Mouse (Mus musculus) embryonic facial prominence, embryonic 13.5 days (tissue): ENCODE results near the gene Rbm47. TPM values are rescaled to one million over a fixed set of nuclear protein-coding genes. Genes with fewer than 3 reads are reported as not detected.
"Not testable (repeated sequence)": the region's sequence is repeated elsewhere in the genome, so short reads cannot be mapped to it uniquely, and the experiment has no call there.

ENCODE experiments used
- ATAC-seq: fragments of 200-750 bp; cut with Nextera tagmentation; 2 replicates; pipeline ENCODE4 v1.8.0; 2017; ENCODE audit warnings: low read depth; ENCODE audit not compliant: insufficient number of reproducible peaks, insufficient read depth, low FRiP score, low TSS enrichment
- H3K27ac ChIP-seq: fragments of 300-500 bp; sonication (generic); 2 replicates; pipeline ENCODE4 v1.5.1; 2015; ENCODE audit warnings: moderate library complexity, mild to moderate bottlenecking, inconsistent platforms
- H3K27me3 ChIP-seq: fragments of 300-500 bp; sonication (generic); 2 replicates; pipeline ENCODE4 v1.6.1; 2015; ENCODE audit warnings: mild to moderate bottlenecking, inconsistent platforms
- H3K36me3 ChIP-seq: fragments of 300-500 bp; sonication (generic); 2 replicates; pipeline ENCODE4 v1.6.1; 2015; ENCODE audit warnings: mild to moderate bottlenecking, inconsistent platforms
- H3K4me1 ChIP-seq: fragments of 300-500 bp; sonication (generic); 2 replicates; pipeline ENCODE4 v1.6.1; 2015; ENCODE audit warnings: inconsistent platforms
- H3K4me2 ChIP-seq: fragments of 300-500 bp; sonication (generic); 2 replicates; pipeline ENCODE4 v1.6.1; 2015; ENCODE audit warnings: moderate library complexity, mild to moderate bottlenecking, inconsistent platforms
- H3K4me3 ChIP-seq: fragments of 300-500 bp; sonication (generic); 2 replicates; pipeline ENCODE4 v1.5.1; 2015; ENCODE audit warnings: mild to moderate bottlenecking, inconsistent platforms
- H3K9ac ChIP-seq: fragments of 300-500 bp; sonication (generic); 2 replicates; pipeline ENCODE4 v1.6.1; 2015; ENCODE audit warnings: mild to moderate bottlenecking, inconsistent platforms
- H3K9me3 ChIP-seq: fragments of 300-500 bp; sonication (generic); 2 replicates; pipeline ENCODE4 v1.6.1; 2016; ENCODE audit warnings: inconsistent platforms
- WGBS: fragments of 180-500 bp; shearing (Covaris S2); methylation state at CpG from one replicate; pipeline ENCODE4 v1.1.7; 2015; ENCODE audit warnings: mixed read lengths; 5-methylcytosine and 5-hydroxymethylcytosine counted together
- polyA plus RNA-seq: library from polyadenylated mRNA; unstranded; fragments of >200 nt; fragmentation: Nextera tagmentation; extraction: Ambion mirVana; gene quantifications from 2 replicates; pipeline ENCODE4 v1.2.1, GENCODE M21; 2015

Rbm47 gene
- polyA plus RNA-seq, 1 experiment from 2014 or later: 6.8 TPM

GRCm38 (mm10) chr5:66191185-66191503, 18.2 kb upstream of the Rbm47 start:
- ATAC-seq: no peak
- Histone ChIP-seq H3K9ac (no peak overlapping the region), H3K4me2 (no peak overlapping the region), H3K36me3 (no peaks in the 10 kb centered on the region), H3K27me3 (no peaks in the 10 kb centered on the region), H3K27ac (no peak overlapping the region), H3K9me3 (no peaks in the 10 kb centered on the region), H3K4me3 (no peak overlapping the region), H3K4me1 (0 out of 2 replicates have a peak, but pooled peaks cover 3% of the 10 kb centered on the region)
- 77% methylated on average over 7 of the region's 7 CpGs for WGBS

- Histone ChIP-seq H3K4me3 (no peak overlapping the region), H3K27me3 (no peaks in the 10 kb centered on the region), H3K9ac (no peak overlapping the region), H3K4me1 (0 out of 2 replicates have a peak, but pooled peaks cover 3% of the 10 kb centered on the region), H3K9me3 (no peaks in the 10 kb centered on the region), H3K27ac (no peak overlapping the region), H3K4me2 (no peak overlapping the region), H3K36me3 (no peaks in the 10 kb centered on the region)
- ATAC-seq: no peak
- 76% methylated on average over 16 of the region's 16 CpGs for WGBS
These were observed 17.7 kb upstream of the Rbm47 start for GRCm38 (mm10) chr5:66190481-66191184.

- ATAC-seq, H3K4me1 ChIP-seq, H3K9ac ChIP-seq, H3K36me3 ChIP-seq, H3K27ac ChIP-seq, H3K9me3 ChIP-seq, H3K27me3 ChIP-seq, H3K4me2 ChIP-seq, H3K4me3 ChIP-seq: not testable (repeated sequence)
- 88% methylated on average over 7 of the region's 7 CpGs for WGBS
These were observed 15.7 kb upstream of the Rbm47 start for GRCm38 (mm10) chr5:66188591-66188990.

GRCm38 (mm10) chr5:66182156-66182555, 9.2 kb upstream of the Rbm47 start:
- Histone ChIP-seq H3K9ac (no peak overlapping the region), H3K4me1 (no peaks in the 10 kb centered on the region), H3K27ac (no peak overlapping the region), H3K9me3 (no peaks in the 10 kb centered on the region), H3K27me3 (no peaks in the 10 kb centered on the region), H3K36me3 (no peaks in the 10 kb centered on the region), H3K4me2 (no peak overlapping the region), H3K4me3 (no peak overlapping the region)
- ATAC-seq: no peak
- 83% methylated on average over 3 of the region's 3 CpGs for WGBS

DNA sequence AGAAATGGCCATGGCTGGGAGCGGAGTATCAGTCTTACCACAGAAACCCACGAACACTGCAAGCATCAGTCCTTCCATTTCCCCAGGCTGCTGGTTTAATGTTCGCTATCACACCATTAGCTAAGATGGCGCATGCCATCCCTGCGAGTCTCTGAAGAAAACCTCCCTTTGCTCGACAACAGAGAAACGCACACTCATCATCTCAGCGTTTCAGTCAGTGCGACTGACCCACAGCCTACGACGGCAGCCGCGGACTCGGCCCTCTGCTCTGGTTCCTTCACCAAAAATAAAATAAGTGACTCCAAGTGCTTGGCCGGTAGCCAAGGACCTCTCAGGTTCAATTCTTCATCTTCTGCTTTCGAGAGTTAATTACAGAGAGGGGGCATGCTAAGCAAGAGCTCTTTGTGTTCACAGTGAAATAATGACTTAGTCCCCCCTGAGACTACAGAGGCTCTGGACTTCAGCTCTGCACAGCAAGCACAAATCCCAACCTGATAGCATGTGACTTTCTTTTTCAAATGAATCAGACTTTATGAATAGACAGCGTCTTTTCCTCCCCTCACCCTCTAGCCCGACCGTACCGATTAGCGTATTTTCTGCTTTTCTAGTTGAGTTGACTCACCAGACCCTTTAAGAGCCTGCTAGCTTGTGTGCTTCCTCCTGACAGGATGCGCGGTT, 1.4 kb upstream of the Rbm47 start:
- H3K9ac ChIP-seq: no peak overlapping the region
- WGBS: 51% methylated on average over 23 of the region's 23 CpGs
- no peaks in the 10 kb centered on the region for H3K36me3 ChIP-seq
- no peaks in the 10 kb centered on the region for H3K9me3 ChIP-seq
- no peak overlapping the region for H3K4me3 ChIP-seq
- no peak overlapping the region for H3K27ac ChIP-seq
- peaks cover 10% of the 10 kb centered on the region; the same call in 1 of the 2 replicates for H3K4me1 ChIP-seq
- ATAC-seq: no peak
- no peaks in the 10 kb centered on the region for H3K27me3 ChIP-seq
- peak overlapping the region; percentile 37 for H3K4me2 ChIP-seq

- ATAC-seq: no peak
- Histone ChIP-seq H3K4me2 (no peak overlapping the region), H3K4me3 (no peak overlapping the region), H3K4me1 (peaks cover 14% of the 10 kb centered on the region; the same call in 1 of the 2 replicates), H3K27me3 (no peaks in the 10 kb centered on the region), H3K36me3 (no peaks in the 10 kb centered on the region), H3K9me3 (no peaks in the 10 kb centered on the region), H3K9ac (no peak overlapping the region), H3K27ac (no peak overlapping the region)
- WGBS: 70% methylated on average over 9 of the region's 9 CpGs
These were observed 2.3 kb downstream of the Rbm47 start for GRCm38 (mm10) chr5:66170591-66170990.

GRCm38 (mm10) chr5:66169099-66169485, 3.8 kb downstream of the Rbm47 start:
- no peak overlapping the region for H3K27ac ChIP-seq
- 88% methylated on average over 2 of the region's 2 CpGs for WGBS
- H3K27me3 ChIP-seq: no peaks in the 10 kb centered on the region
- no peak for ATAC-seq
- no peaks in the 10 kb centered on the region for H3K36me3 ChIP-seq
- H3K4me1 ChIP-seq: peaks cover 5% of the 10 kb centered on the region; the same call in 1 of the 2 replicates
- H3K9me3 ChIP-seq: no peaks in the 10 kb centered on the region
- no peak overlapping the region for H3K9ac ChIP-seq
- no peak overlapping the region for H3K4me3 ChIP-seq
- H3K4me2 ChIP-seq: no peak overlapping the region

DNA sequence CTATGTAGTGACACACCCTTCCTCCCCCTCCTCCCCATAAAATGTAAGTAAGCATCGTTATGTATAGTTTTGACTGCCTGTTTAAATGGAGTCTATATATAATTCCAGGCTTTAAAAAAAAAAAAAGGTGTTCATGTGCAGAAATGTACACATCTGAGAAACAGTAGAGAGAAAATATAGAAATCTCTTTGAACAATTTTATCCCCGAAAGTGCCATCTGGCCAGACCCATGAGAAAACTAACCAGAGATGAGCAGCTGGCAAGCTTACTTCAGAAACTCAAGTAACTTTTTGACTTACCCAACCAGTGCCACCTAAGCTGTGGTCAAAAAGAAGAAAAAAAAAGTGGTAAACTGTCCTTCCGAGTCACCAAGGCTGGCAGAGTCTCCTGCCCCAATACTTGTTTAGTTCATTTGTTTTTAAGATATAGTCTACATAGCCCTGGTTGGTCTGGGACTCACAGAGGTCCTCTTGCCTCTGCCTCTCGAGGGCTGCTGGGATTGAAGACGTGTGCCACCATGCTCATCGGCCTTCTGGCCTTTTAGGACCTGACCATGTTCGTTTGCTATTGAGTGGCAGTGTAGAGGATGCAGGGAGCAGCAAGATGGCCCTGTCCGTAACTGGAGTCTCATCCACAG, 4.3 kb downstream of the Rbm47 start:
- Histone ChIP-seq H3K9me3 (no peaks in the 10 kb centered on the region), H3K27ac (no peak overlapping the region), H3K9ac (no peak overlapping the region), H3K4me2 (no peak overlapping the region), H3K4me1 (peaks cover 4% of the 10 kb centered on the region; the same call in 1 of the 2 replicates), H3K4me3 (no peak overlapping the region), H3K27me3 (no peaks in the 10 kb centered on the region), H3K36me3 (no peaks in the 10 kb centered on the region)
- ATAC-seq: no peak
- 84% methylated on average over 8 of the region's 8 CpGs for WGBS

GRCm38 (mm10) chr5:66166931-66167330, 6.0 kb downstream of the Rbm47 start:
- Histone ChIP-seq H3K36me3 (no peaks in the 10 kb centered on the region), H3K27me3 (no peaks in the 10 kb centered on the region), H3K27ac (no peak overlapping the region), H3K9ac (no peak overlapping the region), H3K4me1 (peaks cover 4% of the 10 kb centered on the region; the same call in 1 of the 2 replicates), H3K4me2 (no peak overlapping the region), H3K9me3 (no peaks in the 10 kb centered on the region), H3K4me3 (no peak overlapping the region)
- ATAC-seq: no peak
- WGBS: 85% methylated on average over 5 of the region's 5 CpGs

- Histone ChIP-seq H3K4me2 (no peak overlapping the region), H3K36me3 (no peaks in the 10 kb centered on the region), H3K27ac (no peak overlapping the region), H3K4me1 (peaks cover 4% of the 10 kb centered on the region; the same call in 1 of the 2 replicates), H3K9ac (no peak overlapping the region), H3K9me3 (no peaks in the 10 kb centered on the region), H3K4me3 (no peak overlapping the region), H3K27me3 (no peaks in the 10 kb centered on the region)
- ATAC-seq: no peak
- 50% methylated on average over 4 of the region's 4 CpGs for WGBS
These were observed 6.7 kb downstream of the Rbm47 start for GRCm38 (mm10) chr5:66166193-66166629.

DNA sequence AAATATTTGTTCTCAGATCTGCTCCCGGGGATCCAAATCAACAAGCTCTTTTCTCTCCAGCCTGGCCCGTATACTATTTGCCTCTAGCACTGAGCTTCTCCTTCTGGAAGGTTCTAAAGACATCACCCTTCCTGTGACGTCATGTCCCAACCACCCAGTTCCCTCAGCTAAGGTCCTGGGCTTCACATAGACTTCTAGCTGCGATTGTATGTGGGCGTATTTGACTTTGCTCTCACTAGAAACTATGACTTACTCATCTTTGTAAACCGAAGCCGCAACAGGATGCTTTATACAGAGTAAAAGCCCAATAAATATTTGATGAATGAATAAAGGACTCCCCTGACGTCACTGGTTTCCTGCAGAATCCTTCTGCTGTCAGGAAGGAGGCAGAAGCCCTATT, 7.2 kb downstream of the Rbm47 start:
- Histone ChIP-seq H3K4me1 (peaks cover 4% of the 10 kb centered on the region; the same call in 1 of the 2 replicates), H3K9me3 (no peaks in the 10 kb centered on the region), H3K36me3 (no peaks in the 10 kb centered on the region), H3K4me3 (no peak overlapping the region), H3K9ac (no peak overlapping the region), H3K27ac (no peak overlapping the region), H3K27me3 (no peaks in the 10 kb centered on the region), H3K4me2 (no peak overlapping the region)
- WGBS: 83% methylated on average over 8 of the region's 8 CpGs
- ATAC-seq: no peak
